Mouse (Mus musculus) frontal cortex, adult (tissue): Measurements from ENCODE around the gene Gjb4.
A peak's percentile ranks its signal among the peaks of the same experiment; 100 is the strongest.

Experiments used
- ATAC-seq: cut with Nextera tagmentation; 2 replicates; pipeline ENCODE4 v1.9.2; 2017; ENCODE audit warnings: mild to moderate bottlenecking, moderate library complexity, mixed read lengths; ENCODE audit not compliant: low TSS enrichment

Gene Gjb4

GRCm38 (mm10) chr4:127349560-127350300 is 4.2 kb downstream of the Gjb4 start:
- ATAC-seq, result no peak

DNA sequence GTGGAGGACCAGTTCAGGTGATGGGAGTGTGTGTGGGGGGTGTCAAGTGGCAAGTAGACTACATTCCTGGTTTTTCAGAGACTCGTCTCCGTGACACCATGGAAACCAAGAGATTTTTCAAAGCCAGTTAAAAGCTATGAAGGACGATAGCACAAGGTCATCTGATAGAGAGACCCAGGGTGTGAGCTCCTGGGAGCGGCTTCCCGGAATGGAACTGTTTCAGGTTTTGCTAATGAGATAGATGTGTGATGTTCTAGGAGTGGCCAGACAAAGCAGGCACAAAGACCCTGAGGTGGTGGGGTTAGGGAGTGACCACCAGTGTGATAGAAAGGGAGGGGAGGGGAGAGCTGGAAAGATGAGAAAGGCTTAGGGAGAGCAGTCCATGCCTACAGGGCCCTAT is 8.9 kb downstream of the Gjb4 start:
- ATAC-seq, result no peak

DNA sequence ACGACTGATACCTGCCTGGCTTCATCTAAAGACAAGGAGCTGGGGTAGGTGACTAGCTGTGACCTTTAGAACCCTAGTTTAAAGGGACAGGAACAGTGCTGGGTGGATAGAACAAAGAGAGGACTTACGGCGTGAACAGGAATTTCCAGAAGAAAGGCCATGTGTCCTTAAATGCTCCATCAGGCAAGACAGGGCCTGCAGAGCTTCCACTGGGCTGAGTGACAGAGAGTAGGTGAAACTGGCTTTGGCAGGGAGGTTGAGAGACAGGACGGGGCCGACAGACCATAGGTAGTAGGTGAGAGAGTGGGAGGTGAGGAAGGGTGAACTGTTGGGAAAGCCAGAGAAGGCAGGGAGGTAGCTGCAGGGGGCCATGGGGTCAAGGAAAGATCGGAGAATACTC is 12.5 kb downstream of the Gjb4 start:
- ATAC-seq, result no peak

- no peak for ATAC-seq
These were observed 16.2 kb downstream of the Gjb4 start for GRCm38 (mm10) chr4:127337668-127338067.

DNA sequence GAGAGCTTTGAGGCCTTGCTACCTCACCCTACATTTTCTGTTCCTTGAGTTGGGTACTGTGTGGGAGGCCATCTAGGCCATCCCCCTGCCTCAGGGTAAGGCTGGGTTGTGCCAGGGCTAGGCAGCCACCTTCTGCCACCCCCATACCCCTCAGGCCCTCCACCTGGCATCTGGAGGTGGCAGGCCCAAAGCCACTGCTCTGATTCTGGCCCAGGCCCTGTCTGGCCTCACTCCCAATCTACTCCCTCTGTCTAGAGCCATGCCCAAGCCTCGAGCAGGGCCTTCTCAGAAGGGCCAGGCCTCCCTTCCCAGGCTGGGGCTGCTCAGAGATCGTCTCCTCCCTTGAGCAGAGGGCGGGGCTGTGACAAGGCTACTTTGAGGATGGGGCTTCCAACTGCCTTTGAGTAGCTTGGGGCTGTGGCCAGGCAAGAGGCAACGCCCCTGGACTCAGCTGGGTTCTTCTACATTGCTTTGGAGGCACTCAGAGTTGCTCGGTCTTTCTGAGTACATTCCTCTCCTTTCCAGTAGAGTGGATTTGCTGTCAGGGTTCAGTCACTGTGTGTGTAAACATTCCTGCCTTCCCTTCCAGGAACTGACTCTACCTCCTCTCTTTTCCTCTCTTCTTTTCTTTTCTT is 18.9 kb downstream of the Gjb4 start:
- ATAC-seq, result no peak

GRCm38 (mm10) chr4:127331171-127331570 is 22.7 kb downstream of the Gjb4 start:
- no peak for ATAC-seq

- no peak for ATAC-seq
These were observed 23.4 kb downstream of the Gjb4 start, which contains the start of gene Gjb3 for GRCm38 (mm10) chr4:127330181-127331100. Gene Gjb3 (minus strand): TSS chr4:127330844.

DNA sequence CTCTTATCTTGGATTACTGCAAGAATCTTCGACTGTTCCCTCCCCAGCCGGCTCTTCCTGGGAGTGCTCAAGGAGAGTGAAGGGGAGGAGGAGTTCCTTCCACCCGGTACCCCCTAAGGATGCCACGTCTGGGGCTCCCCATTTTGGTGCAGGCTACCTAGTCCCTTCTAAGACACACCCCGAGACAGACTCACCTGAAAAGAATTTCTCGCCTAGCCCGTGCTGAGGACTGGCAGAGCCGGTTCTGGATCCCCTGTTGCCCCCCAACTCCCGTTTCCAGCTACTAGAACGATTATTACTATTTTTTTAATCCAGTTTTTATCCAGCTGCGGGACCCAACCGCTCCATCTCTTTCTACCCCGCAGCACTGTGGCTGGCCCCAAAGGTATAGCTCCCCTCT is 24.1 kb downstream of the Gjb4 start:
- ATAC-seq, result no peak

GRCm38 (mm10) chr4:127329046-127329445 is 24.8 kb downstream of the Gjb4 start:
- no peak for ATAC-seq

GRCm38 (mm10) chr4:127328378-127328777 is 25.5 kb downstream of the Gjb4 start:
- ATAC-seq, result no peak

- no peak for ATAC-seq
These were observed 26.1 kb downstream of the Gjb4 start for GRCm38 (mm10) chr4:127327749-127328148.

DNA sequence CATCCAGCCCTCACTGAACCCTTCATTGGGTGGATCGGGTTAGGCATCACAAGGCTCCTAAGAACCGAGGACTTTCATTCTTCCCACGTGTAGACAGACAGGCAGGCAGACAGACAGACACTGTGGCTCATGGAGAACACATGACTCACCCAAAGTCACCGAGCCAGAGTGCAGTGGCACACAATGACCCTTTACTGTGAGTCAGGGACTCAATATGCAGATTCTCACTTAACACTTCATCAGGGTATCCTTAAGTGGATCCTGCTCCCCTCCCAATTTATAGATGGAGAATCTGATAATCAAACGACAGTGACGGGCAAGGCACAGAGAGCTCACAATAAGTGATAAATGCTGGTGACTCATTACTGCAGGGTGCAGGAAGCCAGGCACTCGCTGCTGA is 26.6 kb downstream of the Gjb4 start:
- no peak for ATAC-seq

- ATAC-seq, result no peak
These were observed 28.6 kb downstream of the Gjb4 start for GRCm38 (mm10) chr4:127325276-127325675.

- ATAC-seq, result peak; percentile 98
These were observed 29.1 kb downstream of the Gjb4 start for GRCm38 (mm10) chr4:127324759-127325158.

- ATAC-seq, result no peak
These were observed 29.6 kb downstream of the Gjb4 start for GRCm38 (mm10) chr4:127324296-127324695.

DNA sequence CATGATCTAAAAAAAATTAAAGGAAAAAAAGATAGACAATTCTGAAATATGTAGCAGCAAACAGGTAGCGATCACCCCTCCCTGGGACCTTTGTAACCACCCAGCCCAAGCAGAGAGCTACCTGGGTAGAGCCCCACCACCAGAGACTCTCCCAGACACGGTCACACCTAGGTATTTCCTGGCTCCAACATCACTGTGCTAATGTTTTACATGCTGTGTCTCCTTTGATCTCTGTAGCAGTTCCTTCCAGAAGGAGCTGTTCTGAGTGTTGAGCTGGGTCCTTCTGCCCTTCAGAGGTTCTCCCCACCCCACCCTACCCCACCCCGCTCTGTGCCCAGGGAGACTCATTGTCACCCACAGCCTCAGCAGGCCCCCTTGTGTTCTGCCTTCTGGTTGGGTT is 30.2 kb downstream of the Gjb4 start:
- ATAC-seq, result no peak

DNA sequence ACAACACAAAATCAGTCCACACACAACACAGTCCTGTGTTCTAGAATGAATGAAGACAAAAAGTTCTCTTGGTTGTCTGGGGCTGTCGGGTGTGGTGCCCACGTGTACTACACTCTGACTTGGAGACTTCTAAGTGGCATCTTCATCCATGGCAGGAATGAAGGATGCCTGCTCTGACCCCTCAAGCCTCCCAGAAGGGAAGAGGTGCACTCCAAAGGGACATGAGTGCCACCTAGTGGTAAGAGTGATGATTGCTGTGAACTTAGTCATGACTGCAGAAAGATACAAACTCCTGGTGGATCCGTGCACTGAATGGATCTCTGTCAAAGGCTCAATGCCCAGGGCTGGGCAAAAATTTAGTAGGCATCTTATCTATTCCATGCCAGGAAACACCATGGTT is 34.3 kb downstream of the Gjb4 start:
- ATAC-seq, result peak; percentile 80

DNA sequence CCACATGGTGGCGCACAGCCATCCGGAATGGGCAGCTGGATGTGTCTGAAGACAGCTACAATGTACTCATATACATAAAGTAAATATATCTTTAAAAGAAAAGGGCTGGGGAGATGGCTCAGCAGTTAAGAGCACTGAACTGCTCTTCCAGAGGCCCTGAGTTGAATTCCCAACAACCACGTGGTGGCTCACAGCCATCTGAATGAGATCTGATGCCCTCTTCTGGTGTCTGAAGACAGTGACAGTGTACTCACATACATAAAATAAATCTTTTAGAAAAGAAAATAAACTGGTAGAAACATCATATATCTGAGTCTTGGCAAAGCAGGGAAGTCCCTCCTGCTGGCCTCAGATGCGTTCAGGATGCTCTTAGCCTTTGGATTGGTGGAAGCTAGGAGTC is 36.7 kb downstream of the Gjb4 start:
- ATAC-seq, result no peak

GRCm38 (mm10) chr4:127315753-127316152 is 38.1 kb downstream of the Gjb4 start:
- ATAC-seq, result no peak

- peak; percentile 47; the same call in 1 of the 2 replicates for ATAC-seq
These were observed 39.3 kb downstream of the Gjb4 start for GRCm38 (mm10) chr4:127314585-127314984.

DNA sequence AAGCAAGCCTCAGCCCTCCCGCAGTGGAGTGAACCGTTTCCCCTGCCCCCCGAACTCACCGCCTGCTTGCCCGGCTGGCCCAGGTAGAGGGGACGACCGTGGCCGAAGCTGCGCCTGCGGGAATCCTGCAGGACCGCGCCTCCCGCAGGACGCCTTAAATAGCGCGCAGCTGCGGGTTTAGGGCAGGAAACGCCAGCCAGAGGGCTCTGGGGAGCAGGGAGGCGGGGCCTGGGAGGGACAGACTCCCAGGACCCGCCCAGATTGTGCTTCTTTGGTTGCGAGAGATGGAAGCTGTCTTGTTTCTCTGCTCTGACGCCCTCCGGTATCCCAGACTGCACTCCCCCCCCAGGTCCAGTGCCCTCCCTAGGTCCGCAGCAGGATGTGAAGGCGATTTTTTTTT is 40.0 kb downstream of the Gjb4 start, which contains the start of gene Gja4:
Gja4 (minus strand) TSS at position 179 of the 400 bp plus-strand sequence.
- peak; percentile 95 for ATAC-seq

DNA sequence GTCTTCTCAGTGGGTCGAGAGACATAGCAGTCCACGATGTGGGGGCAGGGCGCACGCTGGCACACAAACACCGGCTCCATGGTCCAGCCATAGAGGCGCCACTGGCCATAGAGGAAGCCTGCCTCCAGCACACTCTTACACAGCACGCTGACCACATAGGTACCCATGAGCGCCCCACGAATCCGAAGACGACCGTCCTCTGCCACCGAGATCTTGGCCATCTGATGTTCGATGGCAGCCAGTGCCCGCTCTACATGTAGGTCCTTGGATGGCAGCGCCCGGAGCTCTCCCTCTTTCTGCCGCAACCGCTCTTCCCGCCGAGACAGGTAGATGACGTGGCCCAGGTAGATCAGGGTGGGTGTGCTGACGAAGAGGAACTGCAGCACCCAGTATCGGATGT is 41.5 kb downstream of the Gjb4 start:
- ATAC-seq, result no peak
